Comparison of ENCODE assay signal across 8 mouse cellular contexts in genomic region chr7:47008168-47008993, GRCm38 (mm10). TPM values are rescaled to one million over a fixed set of nuclear protein-coding genes. Genes with fewer than 3 reads are reported as not detected.
DNase-seq lines count a peak whose midpoint lies in the region; ATAC-seq lines count a peak whose summit lies in the region.

Gene Spty2d1 (minus strand): TSS chr7:47008411.

- H3K4me3 ChIP-seq in brown adipose tissue, adult 24 weeks (ENCODE audit: insufficient read depth, low read depth, low read length): peak within 1 kb of the TSS; percentile 75
- H3K4me3 ChIP-seq in heart, embryonic 13.5 days: peak within 1 kb of the TSS; percentile 69
- H3K4me3 ChIP-seq in liver, embryonic 12.5 days: peak within 1 kb of the TSS; percentile 79
- H3K4me3 ChIP-seq in stomach, embryonic 15.5 days (replicated peaks): peak within 1 kb of the TSS; percentile 71

- H3K9me3 ChIP-seq in heart, embryonic 13.5 days: no peaks in the 10 kb centered on the region
- H3K9me3 ChIP-seq in liver, embryonic 12.5 days (replicated peaks): no peaks in the 10 kb centered on the region
- H3K9me3 ChIP-seq in stomach, embryonic 15.5 days: no peaks in the 10 kb centered on the region

- H3K9ac ChIP-seq in heart, embryonic 13.5 days: peak within 1 kb of the TSS; percentile 86
- H3K9ac ChIP-seq in liver, embryonic 12.5 days: peak within 1 kb of the TSS; percentile 82
- peak within 1 kb of the TSS; percentile 54 for H3K9ac ChIP-seq in stomach, embryonic 15.5 days

- 1% methylated on average over 57 of the region's 57 CpGs for WGBS in heart, embryonic 13.5 days
- WGBS in liver, embryonic 12.5 days (ENCODE audit: insufficient replicate concordance): under 1% methylated on average over 57 of the region's 57 CpGs
- under 1% methylated on average over 57 of the region's 57 CpGs for WGBS in stomach, embryonic 15.5 days

- H3K27me3 ChIP-seq in heart, embryonic 13.5 days (replicated peaks): no peaks in the 10 kb centered on the region
- H3K27me3 ChIP-seq in liver, embryonic 12.5 days (replicated peaks): no peaks in the 10 kb centered on the region
- no peaks in the 10 kb centered on the region for H3K27me3 ChIP-seq in stomach, embryonic 15.5 days (replicated peaks)

- H3K27ac ChIP-seq in brown adipose tissue, adult 24 weeks (replicated peaks; ENCODE audit: low read depth, low read length): peak within 1 kb of the TSS; percentile 85
- H3K27ac ChIP-seq in heart, embryonic 13.5 days (replicated peaks): peak within 1 kb of the TSS; percentile 92
- peak within 1 kb of the TSS; percentile 94 for H3K27ac ChIP-seq in liver, embryonic 12.5 days
- peak within 1 kb of the TSS; percentile 95 for H3K27ac ChIP-seq in stomach, embryonic 15.5 days

- H3K36me3 ChIP-seq in heart, embryonic 13.5 days: no peaks in the 10 kb centered on the region
- no peaks in the 10 kb centered on the region for H3K36me3 ChIP-seq in liver, embryonic 12.5 days
- H3K36me3 ChIP-seq in stomach, embryonic 15.5 days: no peaks in the 10 kb centered on the region

- peaks cover 11% of the 10 kb centered on the region for H3K4me1 ChIP-seq in brown adipose tissue, adult 24 weeks (ENCODE audit: control insufficient read depth, insufficient read depth, insufficient read length, low read length)
- peaks cover 54% of the 10 kb centered on the region for H3K4me1 ChIP-seq in heart, embryonic 13.5 days
- H3K4me1 ChIP-seq in liver, embryonic 12.5 days: peaks cover 63% of the 10 kb centered on the region
- H3K4me1 ChIP-seq in stomach, embryonic 15.5 days: peaks cover 7% of the 10 kb centered on the region

- DNase-seq in CD4-positive, CD25-positive, alpha-beta regulatory T cell, adult 2 months (ENCODE audit: low read depth, low spot score): peak; percentile 99
- DNase-seq in fat pad, adult 2 months (ENCODE audit: extremely low read depth, low read depth, low spot score): peak; percentile 97
- peak; percentile 99 for DNase-seq in kidney, postnatal 10 days
- DNase-seq in natural killer cell, adult 2 months (ENCODE audit: low spot score in 2 of 2): peak; percentile 99

- ATAC-seq in heart, embryonic 13.5 days (ENCODE audit: extremely low read depth, insufficient number of reproducible peaks, low FRiP score, low TSS enrichment): peak; percentile 93
- ATAC-seq in liver, embryonic 12.5 days: peak; percentile 92
- ATAC-seq in stomach, embryonic 15.5 days (ENCODE audit: insufficient read depth, low FRiP score, low read depth): peak; percentile 92

- peak within 1 kb of the TSS; percentile 90 for H3K4me2 ChIP-seq in heart, embryonic 13.5 days
- H3K4me2 ChIP-seq in liver, embryonic 12.5 days: peak within 1 kb of the TSS; percentile 86
- peak within 1 kb of the TSS; percentile 61 for H3K4me2 ChIP-seq in stomach, embryonic 15.5 days

RNA-seq across cellular contexts. Expression of gene Spty2d1, which starts in this region (rescaled TPM):
- polyA plus RNA-seq in brown adipose tissue, adult 24 weeks (2012; ENCODE audit: insufficient read depth, insufficient read length, missing spikeins): 6.4 TPM in 2 replicates
- 13.1 and 13.4 TPM in 2 replicates for polyA plus RNA-seq in heart, embryonic 13.5 days (2015; fragmentation: Nextera tagmentation; extraction: Ambion mirVana)
- polyA plus RNA-seq in liver, embryonic 12.5 days (2016; fragmentation: Nextera tagmentation; extraction: Ambion mirVana): 16.8 and 17.7 TPM in 2 replicates
- 19.3 and 19.7 TPM in 2 replicates for polyA plus RNA-seq in stomach, embryonic 15.5 days (2015; fragmentation: Nextera tagmentation; extraction: Ambion mirVana)

Comparison
In these comparisons a context has a peak if more than half of its experiments do, and no peak if none do; other contexts are left out.
1. Peak in every context shown above with its lines: DNase-seq, ATAC-seq, H3K4me3 ChIP-seq and H3K27ac ChIP-seq.